Mouse (Mus musculus) layer of hippocampus, adult 6 months (tissue): ENCODE measurements around the gene Bri3. TPM values are rescaled to one million over a fixed set of nuclear protein-coding genes. Genes with fewer than 3 reads are reported as not detected.

Experiments
- long read RNA-seq, 2 experiments: library from polyadenylated mRNA; unstranded; transcript quantifications; one replicate each; pipeline ENCODE4 v2.0.0; 2019 to 2020
- polyA plus RNA-seq: library from polyadenylated mRNA; unstranded; fragments of <200 nt; fragmentation: Nextera tagmentation; gene quantifications from 2 replicates; pipeline ENCODE4 v1.2.3, GENCODE M21; 2021

Bri3 gene
- polyA plus RNA-seq, result 21.8 and 25.7 TPM in 2 replicates
- long read RNA-seq, experiment 1, transcript Bri3-201 (3 exons, 955 nt), result major isoform, 16 of 23 reads
- long read RNA-seq, experiment 1, partial matches to known transcripts, result 7 of 23 reads
- long read RNA-seq, experiment 1, other reads (novel, unspliced or antisense), result 0 of 23 reads
- long read RNA-seq, experiment 2, transcript Bri3-201 (3 exons, 955 nt), result major isoform, 6 of 6 reads
- long read RNA-seq, experiment 2, partial matches to known transcripts, result 0 of 6 reads
- long read RNA-seq, experiment 2, other reads (novel, unspliced or antisense), result 0 of 6 reads

DNA sequence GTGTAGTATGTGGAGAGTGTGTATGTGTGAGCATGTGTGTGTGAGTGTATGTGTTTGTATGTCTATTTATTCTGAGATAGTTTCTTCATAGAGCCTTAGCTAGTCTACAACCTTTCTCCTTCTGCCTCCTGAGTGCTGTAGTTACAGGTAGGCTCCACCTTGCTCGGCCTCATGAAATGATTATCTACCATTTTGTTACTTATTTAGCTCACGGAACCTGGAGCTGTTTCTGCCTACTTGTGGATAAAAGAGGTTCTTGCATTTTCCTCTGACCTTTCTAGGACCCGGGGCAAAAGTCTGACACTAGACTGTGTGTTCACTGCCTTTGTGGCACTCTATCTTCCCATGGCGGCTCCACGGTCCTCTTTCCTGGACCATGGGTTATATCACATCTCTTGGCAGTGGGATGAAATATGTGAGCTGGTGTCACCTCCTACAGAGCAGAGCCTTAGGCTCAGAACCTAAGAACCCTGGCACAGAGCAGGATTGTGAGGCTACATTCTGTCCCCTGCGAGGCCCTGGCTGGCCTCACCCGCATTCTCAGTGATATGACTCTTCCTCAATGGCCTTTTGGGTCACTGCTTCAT lies at the start of gene Bri3:
Gene Bri3 (plus strand): TSS at position 537 of the 587 bp plus-strand sequence.

DNA sequence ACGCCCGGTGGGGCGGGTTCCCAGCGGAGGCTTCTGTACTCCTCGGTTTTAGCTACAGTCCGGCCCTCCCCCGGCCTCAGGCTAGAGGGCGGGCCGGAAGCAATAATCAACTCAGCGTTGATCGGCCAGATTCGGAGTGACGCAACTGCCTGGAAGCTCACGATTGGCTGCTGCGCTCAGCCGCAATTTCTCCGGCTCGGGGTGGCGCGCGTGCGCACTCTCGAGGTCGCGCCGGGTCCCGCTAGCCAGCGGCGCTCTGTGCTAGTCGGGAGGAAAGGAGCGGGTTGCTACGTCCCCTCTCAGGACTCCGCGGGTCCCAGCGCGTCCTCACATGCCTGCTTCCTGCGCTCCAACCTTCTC lies 20.8 kb upstream of the Bri3 start, which contains the start of gene Tecpr1:
Gene Tecpr1 (minus strand): TSS at position 113 of the 360 bp plus-strand sequence.

DNA sequence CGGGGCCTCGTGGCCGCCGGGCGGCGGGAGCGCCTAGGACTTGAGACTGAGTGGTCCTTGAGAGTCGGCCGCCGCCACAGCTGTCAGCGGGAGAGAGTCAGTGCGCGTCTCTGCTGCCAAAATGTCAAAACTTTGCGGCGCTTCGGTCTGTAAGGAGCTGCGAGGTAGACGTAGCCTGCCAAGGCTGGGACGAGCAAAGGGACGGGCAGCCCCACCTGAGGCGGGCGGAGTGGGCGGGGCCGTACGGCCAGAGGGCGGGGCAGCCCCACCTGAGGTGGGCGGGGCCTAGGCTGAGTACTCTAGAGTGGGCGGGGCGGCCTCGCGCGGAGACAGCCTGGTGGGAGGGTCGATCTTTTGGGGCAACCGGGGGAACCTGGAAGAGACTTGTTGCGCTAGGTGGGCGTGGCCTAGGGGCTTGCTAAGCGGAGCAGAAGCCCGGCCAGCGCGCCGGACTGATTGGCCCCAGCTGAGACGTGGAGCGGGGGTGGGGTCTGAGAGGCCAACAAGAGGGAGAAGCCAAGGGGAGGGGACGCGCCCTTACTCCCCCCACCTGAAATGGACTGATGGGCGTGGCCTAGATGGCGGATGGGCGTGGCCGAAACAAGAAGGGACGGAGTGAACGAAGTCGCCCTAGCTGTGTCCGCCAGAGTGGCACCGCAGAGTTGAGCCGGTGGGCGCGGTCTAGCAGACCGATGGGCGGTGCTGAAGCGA lies 113.8 kb downstream of the Bri3 start, which contains the start of gene Baiap2l1:
Gene Baiap2l1 (minus strand): TSS at position 232 of the 711 bp plus-strand sequence.

Other genes starting within 250 kb of the Bri3 start
- 12.9 and 13.1 TPM in 2 replicates for gene Ccz1, start 229.6 kb upstream of the Bri3 start, polyA plus RNA-seq
- not detected in 2 replicates for gene Ocm, start 217.8 kb upstream of the Bri3 start, polyA plus RNA-seq
- gene Lmtk2, start 144.0 kb upstream of the Bri3 start, polyA plus RNA-seq, result 7.9 and 8.0 TPM in 2 replicates
- not detected in 2 replicates for gene Bhlha15, start 54.2 kb upstream of the Bri3 start, polyA plus RNA-seq
- gene Tecpr1, start 20.8 kb upstream of the Bri3 start, polyA plus RNA-seq, result 32.1 and 32.5 TPM in 2 replicates
- 0.62 and 2.2 TPM in 2 replicates for gene Baiap2l1, start 113.7 kb downstream of the Bri3 start, polyA plus RNA-seq